Mouse (Mus musculus) adrenal gland, postnatal 4 days (tissue): Measurements from ENCODE around the gene Idh2. TPM values are rescaled to one million over a fixed set of nuclear protein-coding genes. Genes with fewer than 3 reads are reported as not detected.
A peak's percentile ranks its signal among the peaks of the same experiment; 100 is the strongest.

Experiments
- DNase-seq, 2 experiments: peaks; one replicate each; pipeline ENCODE4 v3.0.0; 2021 to 2022; ENCODE audit warnings: low spot score in 2 of 2, mixed read lengths in 2 of 2
- total RNA-seq, 2 experiments: library from RNA; stranded (reverse); gene quantifications; 2 replicates each; pipeline ENCODE4 v1.2.3; 2021

Idh2 gene
- total RNA-seq, 2 experiments from 2014 or later, result 275 to 289 TPM

- no peak for DNase-seq
Observed at GRCm38 (mm10) chr7:80123672-80124071, 8.5 kb upstream of the Idh2 start.

DNA sequence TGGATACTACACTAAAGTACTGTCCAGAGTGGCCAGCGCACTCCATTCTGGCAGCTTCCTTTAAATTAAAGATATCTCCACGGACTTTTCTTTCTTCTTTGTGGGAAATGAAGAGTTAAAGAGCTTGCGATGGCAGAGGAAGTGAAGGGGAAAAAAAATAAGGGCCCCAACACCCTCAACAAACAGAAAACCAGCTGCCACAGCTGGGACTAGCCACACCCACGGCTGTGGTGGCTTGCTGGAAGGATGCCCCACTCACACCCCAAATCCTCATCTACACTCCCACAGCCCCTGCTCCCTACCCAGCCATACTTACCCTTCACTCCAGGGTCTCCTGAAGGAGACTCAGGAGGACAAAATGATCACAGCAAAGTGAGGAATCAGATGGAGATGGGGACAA, 7.9 kb upstream of the Idh2 start:
- DNase-seq, result no peak

GRCm38 (mm10) chr7:80121083-80121482, 5.9 kb upstream of the Idh2 start:
- DNase-seq, result no peak

GRCm38 (mm10) chr7:80119198-80119597, 4.0 kb upstream of the Idh2 start:
- DNase-seq, result no peak

GRCm38 (mm10) chr7:80116158-80116557, 966 bp upstream of the Idh2 start:
- peak in 1 of 2 experiments; percentile 21 for DNase-seq

DNA sequence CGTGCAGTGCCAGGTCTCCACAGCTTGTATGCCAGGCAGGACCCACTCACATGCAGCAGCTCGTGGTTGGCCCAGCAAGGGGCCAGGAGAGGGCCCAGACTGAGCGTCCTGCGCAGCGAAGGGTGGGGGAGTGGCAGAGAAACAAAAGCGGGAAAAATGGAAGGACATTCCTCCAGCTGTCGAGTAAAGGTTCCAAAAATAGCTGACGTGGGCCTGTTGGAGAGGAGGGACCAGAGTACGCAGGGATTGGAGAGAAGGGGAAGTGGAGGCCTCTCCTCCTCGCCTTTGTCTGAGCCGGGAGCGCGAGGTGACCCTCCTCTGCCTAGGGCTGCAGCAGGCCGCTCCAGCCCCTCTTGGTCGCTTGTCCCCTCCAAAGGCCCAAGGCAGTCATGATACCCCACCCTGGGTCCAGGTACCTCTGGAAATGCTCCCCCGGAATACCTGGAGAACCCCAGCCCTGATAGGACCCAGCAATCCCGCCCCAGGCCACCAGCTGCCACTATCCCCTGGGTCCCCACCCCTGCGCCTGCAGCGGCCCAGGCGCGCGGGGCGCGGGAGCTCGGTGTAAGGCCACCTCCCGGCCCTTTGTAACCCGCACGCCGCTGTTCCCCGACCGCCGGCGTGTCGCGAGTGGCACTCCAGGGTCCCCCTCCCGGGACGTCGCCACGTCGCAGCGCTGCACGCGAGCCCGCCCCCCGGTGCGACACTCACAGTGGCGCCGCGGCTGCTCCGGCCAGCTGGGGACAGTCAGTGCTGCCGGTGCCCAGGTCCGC, 555 bp downstream of the Idh2 start:
- peak in 1 of 2 experiments; percentile 31 for DNase-seq

DNA sequence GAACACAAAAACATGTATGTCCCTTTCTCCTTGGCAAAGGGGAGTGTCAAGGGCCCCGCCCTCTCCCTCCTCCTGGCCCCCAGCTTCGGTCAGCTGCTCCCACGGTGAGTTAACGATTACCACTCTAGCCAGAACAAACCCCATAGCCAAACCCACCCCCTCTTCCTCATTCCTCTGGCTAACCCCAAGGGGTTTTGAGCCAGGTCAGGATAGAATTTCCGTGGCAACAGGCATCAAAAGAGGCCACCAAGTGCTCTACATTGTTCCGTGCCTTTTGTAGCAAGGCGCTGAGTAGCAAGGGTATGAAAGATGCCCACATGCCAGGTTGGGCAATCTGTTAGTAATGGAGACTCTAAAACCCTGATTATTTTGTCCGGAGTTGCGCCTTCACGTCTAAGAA, 1.2 kb downstream of the Idh2 start:
- DNase-seq, result no peak

DNA sequence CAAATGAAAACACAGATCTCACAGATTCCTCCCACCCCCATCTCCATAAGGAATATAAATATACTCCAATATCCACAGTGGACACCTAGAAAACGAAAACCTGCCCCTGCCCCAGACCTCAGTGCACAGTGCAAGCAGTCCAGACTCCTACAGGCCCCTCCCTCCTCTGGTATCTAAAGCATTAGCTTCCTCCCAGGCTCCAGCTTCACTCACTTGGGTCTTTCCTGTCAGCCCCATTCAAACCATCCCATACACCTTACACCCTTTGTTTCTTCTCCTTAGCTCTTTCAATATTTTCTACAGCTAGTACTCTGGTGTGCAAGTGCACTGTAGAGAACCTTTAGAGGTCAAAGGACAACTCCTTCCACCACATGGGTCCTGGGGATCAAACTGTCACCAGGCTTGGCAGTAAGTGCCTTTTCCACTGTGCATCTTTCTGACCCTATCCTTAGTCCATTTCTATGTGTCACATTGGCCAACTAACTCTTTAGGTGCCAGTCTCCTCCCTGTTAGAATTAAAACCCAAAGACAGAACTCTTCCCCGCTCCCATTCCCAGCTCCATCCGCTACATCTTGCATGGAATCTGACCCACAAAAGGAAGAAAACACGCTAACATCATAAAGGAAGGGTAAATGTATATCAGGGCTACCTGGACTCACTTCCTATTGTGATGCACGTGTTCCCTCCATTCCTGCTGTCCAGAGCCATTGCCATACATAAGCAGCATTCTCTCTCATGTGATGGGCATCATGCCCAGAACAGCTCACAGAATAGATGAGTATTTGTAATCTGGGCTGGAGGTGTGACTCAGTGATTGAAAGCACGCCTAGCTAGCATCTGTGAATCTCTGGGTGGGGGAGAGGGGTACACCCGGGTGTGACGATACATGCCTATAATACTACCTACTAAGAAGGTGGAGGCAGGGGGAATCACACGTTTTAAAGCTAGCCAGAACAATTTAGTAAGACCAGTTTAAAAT, 3.8 kb downstream of the Idh2 start:
- no peak for DNase-seq

GRCm38 (mm10) chr7:80106441-80106840, 8.8 kb downstream of the Idh2 start:
- no peak for DNase-seq

DNA sequence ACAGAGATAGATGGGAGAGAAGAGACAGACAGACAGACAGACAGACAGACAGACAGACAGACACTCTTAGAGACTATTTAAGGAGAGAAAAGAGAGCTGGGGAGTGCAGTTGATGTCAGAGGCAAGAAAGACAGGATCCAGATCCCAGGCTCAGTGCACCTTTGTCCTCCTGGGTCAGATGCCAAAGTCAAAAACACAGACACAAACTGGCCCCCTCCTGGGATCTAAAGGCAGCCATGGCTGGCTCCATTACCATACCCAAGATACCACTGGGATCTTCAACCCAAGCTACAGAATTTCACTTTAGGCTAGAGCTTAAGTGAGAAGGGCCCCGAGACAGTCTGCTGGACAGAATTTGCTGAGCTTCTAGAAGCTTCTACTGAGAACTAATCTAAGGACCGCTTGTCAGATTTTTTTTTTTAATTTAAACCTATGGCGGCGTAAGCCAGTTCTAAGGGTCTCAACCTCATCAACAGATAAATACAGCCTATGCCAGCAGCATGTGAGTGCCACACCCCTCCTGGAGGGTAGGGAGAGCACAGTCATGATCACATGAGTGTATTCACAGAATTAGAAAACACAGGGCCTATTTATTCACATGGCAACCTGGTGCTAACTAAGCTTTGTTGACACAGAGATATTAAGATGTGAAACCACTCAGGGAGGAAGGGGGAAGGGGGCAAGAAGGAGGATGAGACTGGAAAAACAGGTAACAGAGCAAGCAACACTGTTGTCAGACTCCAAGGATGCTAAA, 9.4 kb downstream of the Idh2 start:
- DNase-seq, result no peak

DNA sequence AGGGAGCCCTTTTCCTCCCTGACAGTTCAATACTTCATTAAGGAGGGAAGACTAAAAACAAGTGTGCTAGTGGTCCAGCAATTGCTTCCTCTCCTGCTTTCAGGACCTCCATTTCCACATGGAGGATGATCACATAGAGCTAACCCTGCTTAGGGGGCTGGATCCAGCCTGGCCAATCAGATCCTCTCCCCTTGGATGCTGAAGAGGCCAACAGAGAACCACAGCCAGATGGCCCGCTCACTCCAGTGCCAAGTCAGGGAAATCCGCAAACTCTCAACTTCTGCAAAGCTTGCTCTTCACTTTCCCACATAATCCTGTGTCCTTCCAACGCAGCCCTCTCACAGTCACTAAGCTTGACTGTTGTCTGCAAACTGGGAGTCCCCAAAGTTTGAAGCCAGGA, 11.9 kb downstream of the Idh2 start:
- DNase-seq, result no peak

- DNase-seq, result no peak
Observed at GRCm38 (mm10) chr7:80098389-80098976, 16.7 kb downstream of the Idh2 start.

DNA sequence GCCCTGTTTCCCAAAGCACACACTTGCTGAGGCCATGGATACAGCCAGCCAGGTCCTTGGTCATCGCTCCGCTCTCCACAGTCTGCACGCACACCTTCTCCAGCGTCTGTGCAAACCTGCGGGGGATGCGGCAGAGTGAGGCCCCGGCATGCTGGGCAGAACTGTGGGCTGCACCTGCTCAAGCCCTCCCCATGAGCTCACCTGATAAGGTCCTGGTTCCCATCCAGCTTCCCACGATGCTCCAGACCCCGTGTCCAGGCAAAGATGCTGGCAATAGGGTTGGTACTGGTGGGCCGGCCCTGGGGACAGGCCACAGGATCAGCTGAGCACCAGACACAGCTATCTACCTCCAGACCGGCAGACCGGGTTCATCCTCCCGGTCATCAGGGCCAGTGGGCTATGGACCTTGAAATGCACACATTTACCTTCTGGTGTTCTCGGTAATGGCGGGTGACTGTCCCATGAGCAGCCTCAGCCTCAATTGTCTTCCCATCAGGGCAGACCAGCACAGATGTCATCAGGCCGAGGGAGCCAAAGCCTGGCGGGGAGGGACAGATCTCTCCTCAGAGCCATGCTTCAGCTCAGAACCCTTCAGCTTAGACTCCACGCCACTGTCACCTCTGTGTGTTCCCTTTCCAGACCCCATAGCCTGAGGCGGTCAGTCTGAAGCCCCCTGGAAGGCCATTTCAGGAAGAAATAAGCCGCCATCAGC, 19.4 kb downstream of the Idh2 start:
- no peak for DNase-seq

- DNase-seq, result no peak
Observed at GRCm38 (mm10) chr7:80094481-80094880, 20.7 kb downstream of the Idh2 start.

- no peak for DNase-seq
Observed at GRCm38 (mm10) chr7:80092351-80093046, 22.7 kb downstream of the Idh2 start.

GRCm38 (mm10) chr7:80091866-80092210, 23.4 kb downstream of the Idh2 start:
- no peak for DNase-seq

DNA sequence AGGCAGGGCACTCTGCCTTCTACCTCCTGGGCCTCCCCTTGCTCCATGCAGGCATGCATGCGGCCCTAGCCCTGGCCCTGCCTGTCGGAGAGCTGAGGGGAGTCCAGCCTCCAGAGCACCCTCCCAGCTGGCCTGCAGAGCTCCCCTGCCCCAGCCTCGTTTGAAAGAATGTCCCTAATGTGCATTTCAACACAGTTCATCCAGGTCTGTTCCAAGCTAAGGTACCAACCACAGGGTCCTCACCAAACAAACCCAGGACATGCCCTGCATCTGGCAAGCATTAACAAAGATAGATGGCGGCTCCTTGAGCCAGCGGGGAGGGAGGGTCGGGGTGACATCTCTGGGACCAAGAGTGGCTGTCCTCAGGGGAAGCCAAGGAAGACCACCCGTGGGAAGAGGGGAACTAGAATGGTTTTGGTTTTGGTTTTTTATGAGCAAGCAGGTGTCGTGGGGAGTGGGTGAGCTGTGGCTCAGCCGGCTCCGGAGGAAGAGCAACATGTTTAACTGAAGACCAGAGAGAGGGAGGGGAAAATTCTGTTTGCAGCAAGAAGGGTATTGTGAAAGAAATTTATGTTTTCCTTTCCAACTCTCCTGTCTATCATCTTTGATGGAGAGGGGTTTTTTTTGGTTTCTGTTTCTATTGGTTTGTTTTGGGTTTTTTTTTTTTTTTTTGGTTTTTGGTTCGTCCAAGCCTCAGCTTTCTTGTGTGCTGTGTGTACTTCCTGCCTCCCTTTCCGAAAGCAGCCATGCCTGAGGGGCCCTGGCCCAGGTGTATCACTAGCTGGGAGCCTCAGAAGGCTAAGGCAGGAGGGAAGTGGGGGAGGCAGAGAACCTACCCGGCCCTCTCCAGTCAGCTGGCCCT, 24.0 kb downstream of the Idh2 start:
- no peak for DNase-seq

GRCm38 (mm10) chr7:80090191-80091003, 24.8 kb downstream of the Idh2 start:
- DNase-seq, result no peak
